Mouse (Mus musculus): ENCODE data around the gene Coa4.

- TF ChIP-seq POLR2A (IDR thresholded peaks at IDR 0.05; ENCODE audit: borderline replicate concordance, low read depth, low read length), result no peak
- no peak for TF ChIP-seq CTCF (IDR thresholded peaks at IDR 0.05; ENCODE audit: low read depth, low read length)
These were observed 18.1 kb downstream of the Coa4 start for GRCm38 (mm10) chr7:100554939-100555338.
